Mouse (Mus musculus) erythroid progenitor cell, adult 5-6 weeks (primary cell): Measurements from ENCODE around the gene Mapkbp1. TPM values are rescaled to one million over a fixed set of nuclear protein-coding genes. Genes with fewer than 3 reads are reported as not detected.

Experiments used
- total RNA-seq, 2 experiments: library from RNA; stranded (forward) in 1 of 2; stranded (reverse) in 1 of 2; fragments of 150-400 nt in 1 of 2; fragments of 186-747, 209-891 nt in 1 of 2; gene quantifications; 2 replicates each; pipeline versions ENCODE4 v1.2.3 to v1.2.4; 2015 to 2017; ENCODE audit warnings: low replicate concordance in 2 of 2

Gene Mapkbp1
- total RNA-seq, 2 experiments from 2014 or later: 0.42 to 1.2 TPM

Other genes starting within 250 kb of the Mapkbp1 start
- not detected in 2 replicates for gene Itpka, start 230.4 kb upstream of the Mapkbp1 start, total RNA-seq (2015; ENCODE audit: low replicate concordance)
- not detected in 2 replicates for gene Itpka, start 230.4 kb upstream of the Mapkbp1 start, total RNA-seq (2017; ENCODE audit: low replicate concordance)
- gene Ltk, start 212.3 kb upstream of the Mapkbp1 start, total RNA-seq (2015; ENCODE audit: low replicate concordance): not detected in 2 replicates
- gene Ltk, start 212.3 kb upstream of the Mapkbp1 start, total RNA-seq (2017; ENCODE audit: low replicate concordance): not detected in 2 replicates
- gene Rpap1, start 185.2 kb upstream of the Mapkbp1 start, total RNA-seq (2015; ENCODE audit: low replicate concordance): 0.42 and 2.2 TPM in 2 replicates
- gene Rpap1, start 185.2 kb upstream of the Mapkbp1 start, total RNA-seq (2017; ENCODE audit: low replicate concordance): 2.8 and 3.2 TPM in 2 replicates
- gene Tyro3, start 175.0 kb upstream of the Mapkbp1 start, total RNA-seq (2015; ENCODE audit: low replicate concordance): not detected in 2 replicates
- gene Tyro3, start 175.0 kb upstream of the Mapkbp1 start, total RNA-seq (2017; ENCODE audit: low replicate concordance): not detected in 2 replicates
- gene Mga, start 75.5 kb upstream of the Mapkbp1 start, total RNA-seq (2015; ENCODE audit: low replicate concordance): 8.3 and 10.5 TPM in 2 replicates
- gene Mga, start 75.5 kb upstream of the Mapkbp1 start, total RNA-seq (2017; ENCODE audit: low replicate concordance): 12.2 and 20.9 TPM in 2 replicates
- 1.4 TPM in 1 of 2 replicates, not detected in the other for gene Jmjd7, start 54.8 kb downstream of the Mapkbp1 start, total RNA-seq (2015; ENCODE audit: low replicate concordance)
- 0.64 TPM in 1 of 2 replicates, not detected in the other for gene Jmjd7, start 54.8 kb downstream of the Mapkbp1 start, total RNA-seq (2017; ENCODE audit: low replicate concordance)
- not detected in 2 replicates for gene Gm28042, start 54.8 kb downstream of the Mapkbp1 start, total RNA-seq (2015; ENCODE audit: low replicate concordance)
- gene Gm28042, start 54.8 kb downstream of the Mapkbp1 start, total RNA-seq (2017; ENCODE audit: low replicate concordance): not detected in 2 replicates
- gene Pla2g4b, start 60.7 kb downstream of the Mapkbp1 start, total RNA-seq (2015; ENCODE audit: low replicate concordance): 2.9 TPM in 1 of 2 replicates, not detected in the other
- gene Pla2g4b, start 60.7 kb downstream of the Mapkbp1 start, total RNA-seq (2017; ENCODE audit: low replicate concordance): not detected in 2 replicates
- gene Ehd4, start 181.9 kb downstream of the Mapkbp1 start, total RNA-seq (2015; ENCODE audit: low replicate concordance): 10.8 and 12.6 TPM in 2 replicates
- gene Ehd4, start 181.9 kb downstream of the Mapkbp1 start, total RNA-seq (2017; ENCODE audit: low replicate concordance): 7.8 and 9.5 TPM in 2 replicates